Mouse (Mus musculus) activated CD4-positive, CD25-positive, alpha-beta regulatory T cell (primary cell): ENCODE results near the gene Micu2. TPM values are rescaled to one million over a fixed set of nuclear protein-coding genes. Genes with fewer than 3 reads are reported as not detected.

ENCODE experiments used
- polyA plus RNA-seq, 2 experiments: library from polyadenylated mRNA; unstranded; fragments of 100-300 nt; shearing (Covaris generic); gene quantifications; one replicate each; pipeline ENCODE4 v1.2.1; 2017

Micu2 gene
- polyA plus RNA-seq, result 100 to 1,000 TPM; 114 to 118 TPM

DNA sequence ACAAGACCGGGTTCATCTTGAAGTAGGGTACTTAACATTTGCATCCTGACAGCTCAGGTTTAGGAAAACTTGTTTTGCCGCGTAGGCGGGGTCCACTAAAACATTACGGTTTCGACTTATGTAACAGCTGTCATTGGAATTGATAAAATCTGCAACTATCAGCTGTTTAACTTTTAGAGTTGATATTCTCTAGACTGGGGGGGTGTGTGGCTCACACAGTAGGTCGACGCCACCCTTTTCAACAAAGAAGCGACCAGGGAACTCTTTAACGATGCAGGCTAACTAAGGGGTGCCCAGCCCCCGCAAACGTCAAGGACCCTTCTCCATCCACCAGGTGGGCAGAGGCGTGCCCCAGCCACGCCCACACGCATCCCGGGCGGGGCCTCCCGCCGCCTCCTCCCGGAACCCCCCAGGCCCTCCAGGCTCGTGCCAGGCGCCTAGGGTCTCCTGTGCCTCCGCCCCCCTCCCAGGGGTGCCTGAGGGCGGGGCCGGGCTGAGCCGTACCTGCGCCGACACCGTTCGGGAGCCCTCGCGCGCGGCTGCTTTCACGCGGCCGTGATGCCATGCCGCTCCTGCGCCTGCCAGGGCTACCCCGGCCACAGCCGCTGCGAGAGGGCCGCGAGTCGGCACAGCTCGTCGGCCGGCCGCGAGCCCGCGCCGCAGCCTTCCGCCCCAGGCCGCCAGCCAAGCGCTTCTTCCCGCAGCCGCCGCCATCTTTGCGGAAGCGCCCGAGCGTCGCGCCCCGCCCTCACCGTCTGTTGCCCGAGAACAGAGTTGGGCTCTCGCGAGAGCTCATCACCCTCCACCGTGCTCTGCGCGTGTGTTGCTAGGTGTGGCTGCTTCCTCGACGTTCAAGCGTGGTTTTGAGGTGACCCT lies at the start of gene Micu2:
Gene Micu2, minus strand, starts transcription at position 737 of the 876 bp plus-strand sequence.

DNA sequence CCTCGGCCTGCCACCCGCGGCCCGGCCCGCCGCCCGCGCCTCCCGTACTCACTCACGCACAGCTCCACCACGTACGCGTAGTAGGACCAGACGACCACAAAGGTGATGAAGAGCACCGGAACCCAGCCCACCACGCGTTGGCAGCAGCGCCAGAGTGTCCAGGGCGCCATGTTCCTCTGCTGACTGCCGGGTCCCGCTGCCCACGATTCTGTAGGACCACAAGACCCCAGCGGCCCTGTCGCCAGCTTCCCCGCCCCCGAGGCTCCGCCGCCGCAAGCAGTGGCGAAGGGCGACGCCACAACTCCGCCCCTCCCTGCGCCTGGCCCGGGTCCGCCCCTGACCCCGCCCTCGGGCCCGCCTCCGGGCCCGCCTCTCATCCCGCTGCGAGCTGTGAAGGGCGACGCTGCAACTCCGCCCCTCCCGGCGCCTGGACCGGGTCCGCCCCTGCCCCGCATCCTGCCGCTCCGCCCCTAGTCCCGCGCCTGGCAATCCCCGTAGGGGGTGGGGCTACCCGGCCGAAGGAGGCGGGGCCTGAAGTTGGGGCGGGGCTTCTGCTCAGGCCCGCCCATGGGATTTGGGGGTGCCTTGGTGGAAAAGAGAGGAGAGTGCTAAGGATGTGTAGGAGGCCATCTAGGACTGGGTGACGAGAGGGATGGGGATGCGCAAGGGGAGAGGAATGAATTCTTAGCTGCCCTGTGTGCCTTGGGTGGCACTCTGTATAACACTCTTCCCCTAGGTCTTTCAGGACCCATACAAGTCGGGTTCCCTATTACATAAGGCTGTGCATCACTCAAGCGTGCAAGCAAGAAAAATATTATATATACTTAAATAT lies 108.8 kb downstream of the Micu2 start, which contains the start of gene Zdhhc20:
Gene Zdhhc20, minus strand, starts transcription at position 266 of the 832 bp plus-strand sequence.

Other genes starting within 250 kb of the Micu2 start
- 10 to 100 TPM; 22.2 to 86.6 TPM for gene Lats2, start 240.9 kb downstream of the Micu2 start, polyA plus RNA-seq
- gene Sap18, start 201.1 kb downstream of the Micu2 start, polyA plus RNA-seq, result 100 to 1,000 TPM; 216 to 267 TPM
- gene Ska3, start 173.1 kb downstream of the Micu2 start, polyA plus RNA-seq, result 1 to 10 TPM; 4.5 TPM
- 100 to 1,000 TPM; 150 to 221 TPM for gene Mrpl57, start 173.0 kb downstream of the Micu2 start, polyA plus RNA-seq
- gene Zdhhc20, start 109.0 kb downstream of the Micu2 start, polyA plus RNA-seq, result 100 to 1,000 TPM; 166 to 214 TPM
- gene Fgf9, start 71.3 kb upstream of the Micu2 start, polyA plus RNA-seq, result not detected